Mouse (Mus musculus): ENCODE measurements around the gene Akirin2. TPM values are rescaled to one million over a fixed set of nuclear protein-coding genes. Genes with fewer than 3 reads are reported as not detected.

Gene Akirin2
- polyA plus RNA-seq, 1 experiment from 2014 or later = 44.0 TPM

DNA sequence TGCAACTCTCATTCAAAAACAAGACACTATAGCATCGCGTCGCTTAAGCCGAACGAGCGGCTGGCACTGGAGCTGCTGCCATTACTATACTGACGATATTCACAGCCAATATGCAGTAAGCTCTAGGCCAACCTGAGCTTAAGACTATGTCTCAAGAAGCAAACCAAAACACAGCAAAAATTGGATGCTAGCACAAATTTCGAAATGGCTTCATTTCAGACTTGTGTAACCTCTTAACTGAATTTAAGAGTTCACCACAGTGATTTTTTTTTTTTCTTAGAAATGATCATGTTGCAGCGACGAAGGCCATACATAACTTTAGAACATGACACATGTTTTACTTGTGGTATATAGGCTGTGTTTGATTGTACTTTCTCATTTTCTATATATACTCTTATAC lies 55.9 kb downstream of the Akirin2 start:
- Histone ChIP-seq H3K27me3 (replicated peaks; ENCODE audit: control insufficient read depth, insufficient read depth, low read length) (no peaks in the 10 kb centered on the region), H3K4me2 (no peak overlapping the region), H3K36me3 (ENCODE audit: control insufficient read depth, insufficient read depth, low read length) (peaks cover 14% of the 10 kb centered on the region), H3K4me3 (ENCODE audit: low read depth, low read length) (no peak overlapping the region), H3K9me3 (ENCODE audit: control insufficient read depth, low read length) (no peaks in the 10 kb centered on the region), H3K9ac (ENCODE audit: low read depth, low read length) (no peak overlapping the region), H3K27ac (ENCODE audit: low read depth, low read length) (no peak overlapping the region), H3K4me1 (replicated peaks; ENCODE audit: control insufficient read depth, insufficient read depth, low read length) (no peaks in the 10 kb centered on the region)
- WGBS = 96% methylated on average over 10 of the region's 10 CpGs
- no peak for DNase-seq (ENCODE audit: low spot score)
- no peak for ATAC-seq (replicated peaks; ENCODE audit: low FRiP score)

- ATAC-seq (replicated peaks; ENCODE audit: low FRiP score) = no peak
- Histone ChIP-seq H3K4me1 (replicated peaks; ENCODE audit: control insufficient read depth, insufficient read depth, low read length) (peaks cover 11% of the 10 kb centered on the region; the same call in 1 of the 2 replicates), H3K9me3 (ENCODE audit: control insufficient read depth, low read length) (no peaks in the 10 kb centered on the region), H3K4me3 (ENCODE audit: low read depth, low read length) (peak overlapping the region; percentile 85), H3K27ac (ENCODE audit: low read depth, low read length) (peak overlapping the region; percentile 70; the same call in 1 of the 2 replicates), H3K27me3 (replicated peaks; ENCODE audit: control insufficient read depth, insufficient read depth, low read length) (no peaks in the 10 kb centered on the region), H3K9ac (ENCODE audit: low read depth, low read length) (peak overlapping the region; percentile 94), H3K4me2 (peak overlapping the region; percentile 84), H3K36me3 (ENCODE audit: control insufficient read depth, insufficient read depth, low read length) (peaks cover 2% of the 10 kb centered on the region)
- WGBS = 74% methylated on average over 6 of the region's 6 CpGs
- no peak for DNase-seq (ENCODE audit: low spot score)
Observed at GRCm38 (mm10) chr4:34613571-34614145, 62.9 kb downstream of the Akirin2 start.

DNA sequence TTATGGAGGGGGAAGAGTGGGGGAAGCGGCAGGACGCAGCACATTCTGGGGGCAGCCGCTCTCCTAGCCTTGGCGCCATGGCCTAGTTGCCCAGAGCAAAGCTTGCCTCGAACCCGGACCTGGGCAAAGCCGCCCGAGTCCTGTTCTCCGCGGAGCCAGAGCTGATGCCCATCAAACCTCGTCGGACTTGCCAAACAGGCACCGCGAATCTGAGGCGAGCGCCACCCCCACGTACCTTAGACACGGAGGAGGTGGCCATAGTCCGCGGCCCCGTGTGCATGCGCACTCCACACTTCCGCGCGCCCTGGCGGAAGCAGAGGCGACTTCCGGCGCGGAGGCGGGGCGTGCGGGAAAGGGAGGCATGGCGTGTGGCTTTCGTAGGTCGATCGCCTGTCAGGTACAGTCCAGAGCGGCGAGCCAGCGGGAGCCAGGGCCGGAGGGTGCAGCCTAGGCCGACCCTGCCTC lies 63.9 kb downstream of the Akirin2 start, which contains the start of the genes Orc3 and Rars2:
Gene Orc3, minus strand, starts transcription at position 315 of the 465 bp plus-strand sequence.
Gene Rars2, plus strand, starts transcription at position 328 of the 465 bp plus-strand sequence.
- peak; percentile 98 for ATAC-seq (replicated peaks; ENCODE audit: low FRiP score)
- peak within 1 kb of the TSS; percentile 85 for H3K4me3 ChIP-seq (ENCODE audit: low read depth, low read length)
- H3K9me3 ChIP-seq (ENCODE audit: control insufficient read depth, low read length) = no peaks in the 10 kb centered on the region
- H3K27me3 ChIP-seq (replicated peaks; ENCODE audit: control insufficient read depth, insufficient read depth, low read length) = no peaks in the 10 kb centered on the region
- peaks cover 11% of the 10 kb centered on the region; the same call in 1 of the 2 replicates for H3K4me1 ChIP-seq (replicated peaks; ENCODE audit: control insufficient read depth, insufficient read depth, low read length)
- H3K4me2 ChIP-seq = peak within 1 kb of the TSS; percentile 84
- WGBS = under 1% methylated on average over 42 of the region's 42 CpGs
- H3K27ac ChIP-seq (ENCODE audit: low read depth, low read length) = peak within 1 kb of the TSS; percentile 70
- peak within 1 kb of the TSS; percentile 94 for H3K9ac ChIP-seq (ENCODE audit: low read depth, low read length)
- peak; percentile 93 for DNase-seq (ENCODE audit: low spot score)
- H3K36me3 ChIP-seq (ENCODE audit: control insufficient read depth, insufficient read depth, low read length) = no peaks in the 10 kb centered on the region; the same call in 1 of the 2 replicates

DNA sequence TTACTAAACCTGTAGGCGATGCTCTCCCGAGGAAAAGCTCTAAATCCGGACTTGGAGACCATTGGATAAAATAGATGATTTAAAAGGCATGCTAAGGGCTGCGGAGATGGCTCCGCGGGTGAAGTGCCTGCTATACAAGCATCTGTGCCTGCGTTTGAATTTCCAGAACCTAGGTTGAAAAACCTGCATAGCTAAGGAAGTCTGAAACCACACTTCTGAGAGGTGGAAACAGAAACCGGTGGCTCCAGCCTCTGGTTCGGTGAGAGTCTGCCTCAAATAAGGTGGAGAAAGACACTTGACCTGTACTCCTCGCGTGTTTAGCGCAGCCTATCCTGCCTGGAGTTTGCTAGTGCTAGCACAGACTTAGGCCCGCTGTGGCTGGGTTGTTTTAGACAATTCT lies 64.6 kb downstream of the Akirin2 start:
- no peaks in the 10 kb centered on the region for H3K9me3 ChIP-seq (ENCODE audit: control insufficient read depth, low read length)
- peak overlapping the region; percentile 84 for H3K4me2 ChIP-seq
- H3K9ac ChIP-seq (ENCODE audit: low read depth, low read length) = peak overlapping the region; percentile 94
- 3% methylated on average over 13 of the region's 13 CpGs for WGBS
- peak; percentile 30; the same call in 1 of the 2 replicates for ATAC-seq (replicated peaks; ENCODE audit: low FRiP score)
- H3K27ac ChIP-seq (ENCODE audit: low read depth, low read length) = no peak overlapping the region
- no peaks in the 10 kb centered on the region for H3K27me3 ChIP-seq (replicated peaks; ENCODE audit: control insufficient read depth, insufficient read depth, low read length)
- no peaks in the 10 kb centered on the region for H3K36me3 ChIP-seq (ENCODE audit: control insufficient read depth, insufficient read depth, low read length)
- peaks cover 11% of the 10 kb centered on the region; the same call in 1 of the 2 replicates for H3K4me1 ChIP-seq (replicated peaks; ENCODE audit: control insufficient read depth, insufficient read depth, low read length)
- peak; percentile 43 for DNase-seq (ENCODE audit: low spot score)
- peak overlapping the region; percentile 85 for H3K4me3 ChIP-seq (ENCODE audit: low read depth, low read length)

- Histone ChIP-seq H3K4me1 (replicated peaks; ENCODE audit: control insufficient read depth, insufficient read depth, low read length) (peaks cover 11% of the 10 kb centered on the region; the same call in 1 of the 2 replicates), H3K9me3 (ENCODE audit: control insufficient read depth, low read length) (no peaks in the 10 kb centered on the region), H3K27me3 (replicated peaks; ENCODE audit: control insufficient read depth, insufficient read depth, low read length) (no peaks in the 10 kb centered on the region), H3K4me3 (ENCODE audit: low read depth, low read length) (peak overlapping the region; percentile 85), H3K4me2 (peak overlapping the region; percentile 84), H3K9ac (ENCODE audit: low read depth, low read length) (peak overlapping the region; percentile 94), H3K27ac (ENCODE audit: low read depth, low read length) (no peak overlapping the region; the same call in 1 of the 2 replicates), H3K36me3 (ENCODE audit: control insufficient read depth, insufficient read depth, low read length) (no peaks in the 10 kb centered on the region)
- 69% methylated on average over 8 of the region's 8 CpGs for WGBS
- DNase-seq (ENCODE audit: low spot score) = no peak
- no peak for ATAC-seq (replicated peaks; ENCODE audit: low FRiP score)
Observed at GRCm38 (mm10) chr4:34616146-34616545, 65.4 kb downstream of the Akirin2 start.

Other genes with a start within 250 kb of the Akirin2 start
- 116 and 130 TPM in 2 replicates for gene Orc3, start 64.0 kb downstream of the Akirin2 start, polyA plus RNA-seq (2014; fragmentation: Nextera tagmentation; extraction: Ambion mirVana)
- gene Rars2, start 64.0 kb downstream of the Akirin2 start, polyA plus RNA-seq (2014; fragmentation: Nextera tagmentation; extraction: Ambion mirVana) = 70.9 and 85.1 TPM in 2 replicates
- gene Slc35a1, start 136.5 kb downstream of the Akirin2 start, polyA plus RNA-seq (2014; fragmentation: Nextera tagmentation; extraction: Ambion mirVana) = 40.1 and 42.8 TPM in 2 replicates
- gene Cfap206, start 179.3 kb downstream of the Akirin2 start, polyA plus RNA-seq (2014; fragmentation: Nextera tagmentation; extraction: Ambion mirVana) = 0.13 TPM in 1 of 2 replicates, not detected in the other
- gene Gm136, start 205.3 kb downstream of the Akirin2 start, polyA plus RNA-seq (2014; fragmentation: Nextera tagmentation; extraction: Ambion mirVana) = not detected in 2 replicates
- 42.9 and 45.0 TPM in 2 replicates for gene Smim8, start 227.5 kb downstream of the Akirin2 start, polyA plus RNA-seq (2014; fragmentation: Nextera tagmentation; extraction: Ambion mirVana)

Measured in liver, embryonic 11.5 days (tissue).